Mouse (Mus musculus): Measurements from ENCODE around the gene Gm16381. TPM values are rescaled to one million over a fixed set of nuclear protein-coding genes. Genes with fewer than 3 reads are reported as not detected.
"Not testable (repeated sequence)": the region's sequence is repeated elsewhere in the genome, so short reads cannot be mapped to it uniquely, and the experiment has no call there.

Gene Gm16381
- total RNA-seq (2015) = not detected in 2 replicates
- total RNA-seq (2017) = not detected in 2 replicates

DNA sequence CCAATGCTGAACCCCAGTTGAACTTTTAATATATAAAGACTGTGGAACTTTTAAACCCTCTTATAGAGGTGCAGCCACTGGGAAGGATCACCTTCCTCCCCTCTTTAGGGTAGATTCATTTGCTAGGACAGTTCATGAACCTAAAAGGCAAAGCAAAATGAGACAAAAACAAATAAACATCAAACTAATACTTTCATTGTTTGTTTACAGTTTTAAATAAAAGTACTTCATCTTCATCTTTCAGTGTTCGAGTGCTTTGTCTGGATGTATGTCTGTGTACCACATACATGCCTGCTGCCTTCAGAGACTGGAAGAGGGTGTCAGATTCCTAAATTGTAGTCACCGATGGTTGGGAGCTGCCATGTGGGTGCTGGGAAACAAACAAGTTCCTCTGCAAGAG, at the start of gene Gm16381:
TSS of gene Gm16381 (minus strand) at position 101 of the 400 bp plus-strand sequence.
- ATAC-seq (ENCODE audit: poor library complexity, severe bottlenecking) = not testable (repeated sequence)

DNA sequence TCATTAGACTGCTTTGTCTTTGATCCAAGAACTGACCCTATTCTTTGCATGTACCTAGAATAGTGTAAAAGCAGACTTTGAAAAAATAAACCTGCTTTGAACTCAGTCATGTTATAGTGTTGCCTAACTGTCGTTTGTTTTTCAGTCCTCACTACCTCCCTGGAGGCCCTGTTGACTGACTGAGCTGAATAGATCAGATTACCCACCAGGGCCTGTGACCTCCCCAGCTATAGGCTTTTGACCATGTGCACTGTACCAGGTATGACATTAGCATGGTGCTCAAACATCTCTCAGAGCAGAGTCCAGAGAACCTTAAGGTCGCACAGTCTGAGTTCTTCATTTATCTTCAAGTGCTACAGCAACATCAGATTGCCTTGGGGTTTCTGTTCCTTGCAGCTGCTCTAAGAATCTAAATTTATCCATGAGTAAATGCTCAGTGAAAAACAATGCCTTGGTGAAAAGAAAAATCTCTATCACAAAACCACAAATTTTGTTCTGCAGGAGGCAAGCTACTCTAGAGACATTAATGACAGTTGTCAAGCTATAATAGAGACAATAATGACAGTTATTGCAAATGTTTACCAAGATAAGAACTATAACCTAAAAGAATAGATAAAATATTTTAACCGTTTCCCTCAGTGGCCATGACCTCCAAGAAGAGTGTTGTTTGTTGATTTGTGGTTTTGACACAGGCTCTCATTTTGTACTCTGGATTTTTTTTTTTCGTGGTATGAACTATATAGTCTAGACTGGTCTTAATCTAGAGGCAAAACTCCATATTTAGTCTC, 8.7 kb upstream of the Gm16381 start:
- ATAC-seq (ENCODE audit: poor library complexity, severe bottlenecking) = not testable (repeated sequence)

GRCm38 (mm10) chr12:87618569-87618968, 25.9 kb downstream of the Gm16381 start, which contains the start of gene Gm4027:
TSS of gene Gm4027 (plus strand) at chr12:87618869.
- not testable (repeated sequence) for ATAC-seq (ENCODE audit: poor library complexity, severe bottlenecking)

DNA sequence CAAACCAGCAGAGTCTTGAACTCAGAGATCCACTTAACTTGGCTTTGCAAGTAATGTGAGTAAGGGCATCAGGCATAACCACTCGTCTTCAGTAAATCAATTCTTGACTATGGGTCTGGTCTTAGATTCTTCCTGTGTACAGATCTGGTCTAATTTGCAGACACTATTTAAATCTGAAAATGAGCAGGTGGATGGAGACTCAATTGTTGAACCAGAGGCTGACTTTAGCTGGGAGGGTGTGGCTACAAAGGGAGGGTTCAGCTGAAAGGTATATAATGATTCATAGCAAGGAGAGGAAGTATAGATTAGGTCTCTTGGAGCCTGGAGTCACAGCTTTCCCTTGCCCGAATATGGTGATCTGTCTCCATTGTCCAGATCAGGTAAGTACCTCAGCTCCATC, 42.0 kb downstream of the Gm16381 start, which contains the start of gene Oog1:
TSS of gene Oog1 (plus strand) at position 301 of the 400 bp plus-strand sequence.
- ATAC-seq (ENCODE audit: poor library complexity, severe bottlenecking) = not testable (repeated sequence)

DNA sequence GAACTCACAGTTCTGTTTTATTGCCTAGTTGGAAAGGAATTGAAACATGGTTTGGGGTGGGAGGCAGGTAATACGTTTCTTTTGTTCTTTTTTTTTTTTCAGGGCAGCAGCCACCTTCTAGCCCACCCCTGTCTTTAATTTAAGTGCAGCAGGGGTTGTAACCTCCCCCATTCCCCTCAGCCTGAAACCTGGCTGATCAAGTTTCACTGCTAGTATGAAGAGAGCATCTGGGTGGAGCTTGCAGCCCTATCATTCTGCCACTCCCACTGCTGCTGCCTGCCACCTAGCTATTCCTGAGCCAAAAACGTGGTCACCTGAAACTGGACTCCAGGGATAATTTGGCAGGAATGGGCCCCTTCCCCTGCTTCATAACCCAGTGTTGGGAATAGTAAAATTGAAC, 43.0 kb downstream of the Gm16381 start:
- ATAC-seq (ENCODE audit: poor library complexity, severe bottlenecking) = not testable (repeated sequence)

Other genes starting within 250 kb of the Gm16381 start
- 74.3 and 85.7 TPM in 2 replicates for gene Slirp, start 200.7 kb downstream of the Gm16381 start, total RNA-seq (2015)
- gene Slirp, start 200.7 kb downstream of the Gm16381 start, total RNA-seq (2017) = 34.3 and 64.3 TPM in 2 replicates
- gene Alkbh1, start 200.6 kb downstream of the Gm16381 start, total RNA-seq (2015) = 17.7 and 19.5 TPM in 2 replicates
- 25.6 and 32.2 TPM in 2 replicates for gene Alkbh1, start 200.6 kb downstream of the Gm16381 start, total RNA-seq (2017)
- gene Snw1, start 172.3 kb downstream of the Gm16381 start, total RNA-seq (2015) = 38.4 and 38.9 TPM in 2 replicates
- gene Snw1, start 172.3 kb downstream of the Gm16381 start, total RNA-seq (2017) = 124 and 141 TPM in 2 replicates
- not detected in 2 replicates for gene Gm5788, start 149.9 kb downstream of the Gm16381 start, total RNA-seq (2015)
- not detected in 2 replicates for gene Gm5788, start 149.9 kb downstream of the Gm16381 start, total RNA-seq (2017)
- gene Gm8300, start 130.3 kb downstream of the Gm16381 start, total RNA-seq (2015) = not detected in 2 replicates
- not detected in 2 replicates for gene Gm8300, start 130.3 kb downstream of the Gm16381 start, total RNA-seq (2017)
- not detected in 2 replicates for gene Oog1, start 41.9 kb downstream of the Gm16381 start, total RNA-seq (2015)
- not detected in 2 replicates for gene Oog1, start 41.9 kb downstream of the Gm16381 start, total RNA-seq (2017)
- not detected in 2 replicates for gene Gm4027, start 25.8 kb downstream of the Gm16381 start, total RNA-seq (2015)
- gene Gm4027, start 25.8 kb downstream of the Gm16381 start, total RNA-seq (2017) = not detected in 2 replicates
- not detected in 2 replicates for gene Gm21319, start 131.1 kb upstream of the Gm16381 start, total RNA-seq (2015)
- not detected in 2 replicates for gene Gm21319, start 131.1 kb upstream of the Gm16381 start, total RNA-seq (2017)
- gene Gm21936, start 150.9 kb upstream of the Gm16381 start, total RNA-seq (2015) = not detected in 2 replicates
- gene Gm21936, start 150.9 kb upstream of the Gm16381 start, total RNA-seq (2017) = not detected in 2 replicates
- gene BB287469, start 172.0 kb upstream of the Gm16381 start, total RNA-seq (2015) = not detected in 2 replicates
- gene BB287469, start 172.0 kb upstream of the Gm16381 start, total RNA-seq (2017) = not detected in 2 replicates
- gene Gm2001, start 197.7 kb upstream of the Gm16381 start, total RNA-seq (2015) = not detected in 2 replicates
- not detected in 2 replicates for gene Gm2001, start 197.7 kb upstream of the Gm16381 start, total RNA-seq (2017)
- gene Gm2016, start 229.5 kb upstream of the Gm16381 start, total RNA-seq (2015) = not detected in 2 replicates
- not detected in 2 replicates for gene Gm2016, start 229.5 kb upstream of the Gm16381 start, total RNA-seq (2017)

All from megakaryocyte, adult 5-6 weeks (primary cell).